Mouse (Mus musculus): ENCODE data around the gene Ctnnbl1.

The Ctnnbl1 gene

DNA sequence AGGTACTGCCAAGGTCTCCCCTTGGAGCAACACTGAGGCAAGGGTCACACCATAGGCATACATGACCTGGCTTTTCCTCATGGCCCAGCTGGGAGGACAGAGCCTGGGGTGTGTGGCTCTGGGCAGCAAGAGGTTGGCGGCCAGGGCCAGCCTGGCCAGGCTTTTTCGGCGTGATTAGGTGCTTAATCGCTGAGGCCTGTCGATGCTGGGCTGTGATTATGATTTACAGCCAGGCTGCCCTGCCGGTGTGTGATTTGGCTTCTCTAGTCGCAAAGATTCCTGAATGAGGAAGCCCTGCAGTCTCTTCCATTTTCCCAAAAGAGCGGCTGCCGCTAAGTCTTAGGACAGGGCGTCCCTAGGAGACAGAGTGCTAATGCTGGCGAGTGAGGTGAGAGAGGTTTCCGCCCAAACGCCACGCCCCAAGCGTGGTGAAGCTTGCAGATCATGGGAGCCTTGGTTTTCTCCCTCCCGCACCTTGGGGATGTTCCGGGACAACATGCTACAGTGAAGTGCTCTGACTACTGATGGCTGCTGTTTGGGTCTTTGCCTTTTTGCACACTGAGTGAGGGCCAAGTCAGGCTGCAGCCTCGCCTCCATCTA, 203.5 kb downstream of the Ctnnbl1 start:
- DNase-seq (ENCODE audit: low spot score): no peak
